Mouse (Mus musculus): ENCODE measurements around the gene Cox19. TPM values are rescaled to one million over a fixed set of nuclear protein-coding genes. Genes with fewer than 3 reads are reported as not detected.

Gene Cox19
- 50.5 TPM for polyA plus RNA-seq (2017; shearing (Covaris generic))

DNA sequence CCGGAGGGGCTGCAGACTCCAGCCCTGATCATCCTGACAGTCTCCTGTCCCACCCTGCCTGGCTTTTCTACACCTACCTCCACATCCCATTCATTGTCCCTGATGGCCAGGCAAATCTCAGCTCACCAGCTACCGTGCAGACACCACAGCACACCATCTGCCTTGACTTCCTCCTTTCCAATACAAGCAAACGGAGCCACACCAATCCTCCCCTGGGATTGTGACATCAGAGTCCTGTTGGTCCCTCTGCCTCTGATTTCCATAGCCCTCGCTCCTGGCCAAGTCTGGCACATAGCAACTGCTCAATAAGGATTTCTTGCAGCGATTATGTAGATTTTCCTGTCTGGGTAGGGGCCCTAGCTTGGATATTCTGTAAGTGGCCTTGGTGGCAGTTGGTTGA, at the start of gene Cox19:
Gene Cox19, minus strand, starts transcription at position 285 of the 400 bp plus-strand sequence.

DNA sequence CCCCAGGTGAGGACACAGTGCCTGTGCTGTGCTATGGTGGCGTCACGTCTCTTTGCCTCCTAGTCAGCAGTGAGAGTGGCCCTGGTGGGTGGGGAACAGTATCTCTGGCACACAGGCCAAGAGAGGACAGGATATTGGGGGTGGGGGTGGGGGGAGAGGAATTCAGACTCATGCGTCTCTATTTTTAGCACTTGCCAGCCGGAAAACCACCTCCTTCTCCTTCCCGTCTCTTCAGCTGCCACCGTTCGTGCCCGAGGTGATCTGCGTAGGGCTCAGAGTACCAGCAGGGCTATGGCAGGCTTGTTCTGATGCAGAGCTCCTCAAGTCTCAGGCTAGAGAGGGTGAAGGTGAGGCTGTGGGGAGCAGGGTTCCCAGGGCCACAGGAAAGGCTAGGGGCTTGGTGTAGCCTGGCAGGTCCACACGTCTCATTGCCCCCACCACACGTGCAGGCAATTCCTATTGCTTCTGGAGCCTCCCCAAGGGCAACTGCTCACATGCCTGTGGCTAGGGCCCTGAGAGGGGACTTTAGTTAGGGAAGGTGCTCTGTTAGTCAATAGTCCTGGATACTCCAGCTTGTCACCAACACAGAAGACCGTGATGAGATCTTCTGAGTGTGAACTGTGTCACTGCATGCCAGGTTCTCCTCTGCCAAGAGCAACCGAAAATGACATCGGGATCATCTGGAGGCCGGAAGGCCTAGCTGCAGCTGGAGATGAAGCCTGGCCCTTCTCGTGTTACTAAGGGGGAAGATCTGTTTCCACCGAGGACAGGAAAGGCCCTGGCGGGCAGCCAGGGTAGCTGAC, 26.5 kb upstream of the Cox19 start, which contains the start of gene Gpr146:
Gene Gpr146, plus strand, starts transcription at position 230 of the 803 bp plus-strand sequence.

DNA sequence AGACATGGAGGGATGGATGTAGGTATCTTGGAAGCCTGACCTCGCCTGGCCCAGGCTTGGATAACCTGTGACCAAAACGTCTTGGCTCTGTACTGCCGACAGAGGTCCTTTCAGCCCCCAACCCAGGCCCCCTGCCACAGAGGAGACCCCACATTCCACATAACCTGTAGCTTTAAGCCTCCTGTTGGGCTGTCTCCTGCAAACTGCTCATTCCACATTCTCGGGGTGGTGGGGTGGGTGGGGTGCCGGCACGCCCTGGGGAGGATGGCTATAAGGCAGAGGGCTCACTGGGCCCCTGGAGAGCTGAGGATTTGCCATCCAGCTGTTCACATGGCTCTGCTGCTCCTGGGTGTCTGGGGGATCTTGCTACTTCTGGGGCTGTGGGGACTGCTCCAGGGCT, 1.1 kb upstream of the Cox19 start, which contains the start of gene Cyp2w1:
Gene Cyp2w1, plus strand, starts transcription at position 301 of the 400 bp plus-strand sequence.

DNA sequence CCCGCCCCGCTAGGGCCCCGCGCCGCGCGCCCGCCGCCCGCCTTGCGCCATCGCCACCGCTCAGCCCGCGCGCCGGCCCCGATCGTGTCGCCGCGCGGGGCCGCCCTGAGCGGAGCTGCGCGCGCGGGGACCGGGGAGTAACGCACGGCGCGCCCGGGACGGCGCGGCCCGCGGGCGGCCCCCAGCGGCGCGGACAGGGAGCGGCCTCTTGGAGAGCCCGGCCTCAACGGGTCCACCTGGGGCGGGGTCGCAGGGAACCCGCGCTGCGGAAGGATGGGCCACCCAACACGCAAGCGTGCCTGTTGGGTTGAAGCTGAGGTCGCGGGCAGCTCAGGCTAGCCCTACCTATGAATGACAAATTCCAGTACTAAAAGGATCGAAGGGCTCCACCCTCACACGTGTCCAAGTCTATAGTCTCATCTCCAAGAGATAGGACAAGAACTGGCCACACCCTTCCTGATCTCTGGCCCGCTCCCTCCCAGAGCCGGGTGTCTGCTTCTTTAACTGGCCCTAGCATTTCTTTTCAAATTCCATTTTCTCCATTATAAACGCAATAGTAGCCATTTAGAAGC, 25.7 kb downstream of the Cox19 start, which contains the start of gene Adap1:
Gene Adap1, minus strand, starts transcription at position 228 of the 572 bp plus-strand sequence.

Other genes starting within 250 kb of the Cox19 start
- gene Prkar1b, start 201.4 kb downstream of the Cox19 start, polyA plus RNA-seq (2017; shearing (Covaris generic)): 2.1 TPM
- 8.2 TPM for gene Dnaaf5, start 201.2 kb downstream of the Cox19 start, polyA plus RNA-seq (2017; shearing (Covaris generic))
- gene Sun1, start 150.8 kb downstream of the Cox19 start, polyA plus RNA-seq (2017; shearing (Covaris generic)): 60.6 TPM
- 14.8 TPM for gene Get4, start 99.1 kb downstream of the Cox19 start, polyA plus RNA-seq (2017; shearing (Covaris generic))
- gene Adap1, start 25.8 kb downstream of the Cox19 start, polyA plus RNA-seq (2017; shearing (Covaris generic)): 2.8 TPM
- not detected for gene Cyp2w1, start 1.2 kb upstream of the Cox19 start, polyA plus RNA-seq (2017; shearing (Covaris generic))
- gene Gpr146, start 26.3 kb upstream of the Cox19 start, polyA plus RNA-seq (2017; shearing (Covaris generic)): 9.2 TPM
- 0.18 TPM for gene C130050O18Rik, start 53.9 kb upstream of the Cox19 start, polyA plus RNA-seq (2017; shearing (Covaris generic))
- gene Gper1, start 71.7 kb upstream of the Cox19 start, polyA plus RNA-seq (2017; shearing (Covaris generic)): not detected
- 7.1 TPM for gene 3110082I17Rik, start 109.1 kb upstream of the Cox19 start, polyA plus RNA-seq (2017; shearing (Covaris generic))
- gene Zfand2a, start 133.1 kb upstream of the Cox19 start, polyA plus RNA-seq (2017; shearing (Covaris generic)): 17.2 TPM
- gene Uncx, start 192.1 kb upstream of the Cox19 start, polyA plus RNA-seq (2017; shearing (Covaris generic)): not detected